Mouse (Mus musculus) embryo, embryonic 11 days (tissue): Measurements from ENCODE around the gene Chd9.

Experiments used
- DNase-seq: peaks from one replicate; pipeline ENCODE4 v3.0.0-alpha.2; 2015

Gene Chd9

DNA sequence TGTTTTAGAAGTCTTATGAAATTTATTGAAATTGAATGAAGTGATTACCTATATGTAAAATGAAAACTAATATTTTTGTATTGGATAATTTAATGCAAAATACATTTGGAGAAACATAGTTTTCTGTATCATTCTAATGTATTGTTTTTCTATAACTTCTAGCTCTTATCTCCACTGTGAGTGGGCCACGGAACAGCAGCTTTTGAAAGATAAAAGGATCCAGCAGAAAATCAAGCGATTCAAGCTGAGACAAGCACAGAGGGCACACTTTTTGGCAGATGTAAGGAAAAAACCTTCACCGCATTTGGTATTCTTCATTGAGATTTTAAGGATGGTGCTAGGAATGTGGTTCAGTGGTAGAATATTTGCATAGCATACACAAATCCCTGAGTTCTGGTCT lies 150.6 kb downstream of the Chd9 start:
- DNase-seq = no peak

DNA sequence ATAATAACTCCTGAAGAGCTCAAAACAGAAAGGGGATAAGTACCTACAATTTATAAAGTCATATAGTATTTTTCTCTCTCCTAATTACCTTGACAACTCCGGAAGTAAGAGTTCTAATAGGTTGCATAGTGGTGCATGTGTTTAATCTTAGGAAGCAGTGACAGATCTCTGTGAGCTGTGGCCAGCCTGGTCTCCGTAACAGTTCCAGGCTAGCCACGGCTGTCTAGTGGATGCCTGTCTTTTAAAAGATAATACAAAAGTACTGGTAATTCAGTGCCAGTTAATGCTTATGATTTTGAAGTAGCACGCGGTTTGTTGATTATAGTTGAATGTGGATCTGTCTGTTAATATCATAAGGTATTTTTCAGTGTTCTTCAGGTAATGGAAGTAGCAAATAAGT lies 151.1 kb downstream of the Chd9 start:
- no peak for DNase-seq

DNA sequence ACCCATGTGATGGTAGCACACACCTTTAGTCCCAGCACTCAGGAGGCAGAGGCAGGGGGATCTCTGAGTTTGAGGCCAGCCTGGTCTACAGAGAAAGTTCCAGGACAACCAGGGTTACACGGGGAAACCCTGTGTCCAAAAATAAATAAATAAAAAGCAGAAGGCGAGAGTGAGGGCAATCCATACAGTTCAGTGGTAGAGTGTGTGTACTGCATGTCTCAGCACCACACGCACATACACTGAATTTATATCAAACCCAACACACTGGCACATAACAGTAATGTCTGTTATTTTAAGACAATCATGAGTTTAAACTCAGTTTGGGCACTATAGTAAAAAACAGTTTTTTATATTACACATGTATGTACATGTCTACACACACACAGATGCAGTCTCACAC lies 153.9 kb downstream of the Chd9 start:
- no peak for DNase-seq

DNA sequence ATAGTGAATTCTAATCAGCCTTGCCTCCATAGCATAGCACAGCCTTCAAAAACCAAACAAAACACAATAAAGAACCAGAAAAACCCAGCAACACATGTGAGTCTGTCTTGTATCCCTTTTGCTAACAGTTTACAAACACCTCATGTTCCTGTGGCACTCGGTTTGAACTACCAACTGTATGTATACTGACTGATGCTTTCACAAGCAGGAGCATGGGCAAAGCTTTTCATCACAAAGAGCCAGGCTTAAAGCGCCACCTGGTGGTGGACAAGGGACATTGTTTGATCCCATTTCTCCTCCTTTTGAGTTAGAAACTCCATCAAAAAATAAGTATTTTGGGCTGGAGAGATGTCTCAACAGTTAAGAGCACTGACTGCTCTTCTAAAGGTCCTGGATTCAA lies 191.6 kb downstream of the Chd9 start:
- peak; percentile 81 for DNase-seq

DNA sequence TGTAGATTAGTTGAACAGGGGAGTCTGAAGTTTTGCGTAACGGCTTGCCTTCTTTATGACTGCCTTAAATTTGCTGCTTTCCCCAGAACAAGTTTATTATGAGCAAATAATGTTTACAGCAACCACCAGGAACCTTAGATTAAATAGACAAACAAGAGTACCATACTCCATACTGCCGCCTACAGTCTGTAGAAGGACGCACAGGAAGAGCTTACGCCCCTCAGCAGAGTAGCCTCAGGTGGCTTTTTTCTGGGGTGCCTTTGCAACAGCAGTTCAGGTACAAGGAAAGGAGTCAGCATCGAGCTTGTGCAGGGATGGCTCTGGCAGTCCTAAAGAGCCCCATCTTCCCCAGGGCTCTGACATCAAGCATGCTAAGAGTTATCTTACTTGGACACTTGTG lies 206.3 kb downstream of the Chd9 start:
- no peak for DNase-seq

DNA sequence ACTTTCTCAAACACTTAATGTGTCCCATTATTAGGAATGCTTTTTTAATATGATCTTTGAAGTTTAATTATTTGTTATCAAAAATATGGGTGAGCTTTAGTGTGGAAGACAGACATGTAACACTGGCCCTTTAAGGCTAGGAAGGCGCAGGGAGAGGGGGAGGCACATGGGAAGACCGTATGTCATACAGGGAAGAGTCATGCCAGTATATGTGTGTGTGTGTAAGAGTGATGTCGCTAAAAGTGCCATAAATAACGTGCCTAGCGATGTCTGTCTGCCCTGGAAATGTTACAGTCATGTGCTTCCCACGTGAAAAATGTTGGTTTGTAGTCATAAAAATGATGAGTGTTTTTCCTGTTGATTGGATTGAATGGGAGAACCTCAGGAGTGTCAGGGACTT lies 208.8 kb downstream of the Chd9 start:
- no peak for DNase-seq

DNA sequence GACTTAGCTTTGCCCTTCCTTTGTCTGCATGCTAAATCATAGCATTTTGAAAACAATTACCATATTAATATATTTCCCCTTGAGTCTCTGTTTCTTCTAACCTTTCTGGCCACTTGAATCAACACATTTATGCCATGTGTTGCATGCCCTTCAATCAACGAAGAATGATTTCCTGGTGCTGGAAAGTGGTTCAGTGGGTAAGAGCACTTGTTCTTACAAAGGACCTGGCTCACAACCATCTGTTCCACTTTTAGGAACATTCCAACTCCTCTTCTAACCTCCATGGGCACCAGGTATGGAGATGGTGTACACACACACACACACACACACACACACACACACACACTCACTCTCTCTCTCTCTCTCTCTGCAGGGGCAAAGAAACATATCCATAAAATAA lies 210.5 kb downstream of the Chd9 start:
- no peak for DNase-seq

DNA sequence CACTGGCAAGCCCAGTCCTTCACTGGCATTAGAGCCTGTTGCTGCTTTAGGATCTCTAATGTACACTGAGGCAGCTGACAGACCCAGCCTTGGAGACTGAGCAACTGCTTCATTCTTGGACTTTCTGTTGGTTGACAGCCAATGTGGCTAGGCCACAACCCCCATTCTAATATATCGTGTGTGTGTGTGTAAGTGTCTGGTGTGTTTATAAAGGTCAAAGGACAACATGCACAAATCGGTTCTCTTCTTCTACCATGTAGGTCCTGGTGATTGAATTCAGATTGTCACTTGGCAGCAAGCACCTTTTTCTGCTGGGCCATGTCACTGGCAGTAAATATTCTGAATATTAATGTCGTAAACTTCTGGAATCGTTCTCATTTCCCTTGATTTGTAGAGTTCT lies 218.2 kb downstream of the Chd9 start:
- DNase-seq = no peak

DNA sequence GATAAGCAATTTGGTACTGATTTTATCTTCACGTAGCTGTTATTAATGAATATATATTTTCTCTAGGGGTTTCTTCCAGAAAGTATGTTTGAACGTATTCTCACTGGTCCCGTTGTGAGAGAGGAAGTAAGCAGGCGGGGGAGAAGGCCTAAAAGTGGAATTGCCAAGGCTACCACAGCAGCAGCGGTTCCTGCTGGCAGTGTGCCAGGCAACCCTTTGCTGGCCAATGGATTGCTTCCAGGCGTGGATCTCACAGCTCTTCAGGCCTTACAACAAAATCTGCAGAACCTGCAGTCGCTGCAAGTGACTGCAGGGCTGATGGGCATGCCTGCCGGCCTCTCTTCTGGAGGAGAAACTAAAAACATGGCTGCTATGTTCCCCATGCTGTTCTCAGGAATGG lies 222.9 kb downstream of the Chd9 start:
- DNase-seq = peak; percentile 29

DNA sequence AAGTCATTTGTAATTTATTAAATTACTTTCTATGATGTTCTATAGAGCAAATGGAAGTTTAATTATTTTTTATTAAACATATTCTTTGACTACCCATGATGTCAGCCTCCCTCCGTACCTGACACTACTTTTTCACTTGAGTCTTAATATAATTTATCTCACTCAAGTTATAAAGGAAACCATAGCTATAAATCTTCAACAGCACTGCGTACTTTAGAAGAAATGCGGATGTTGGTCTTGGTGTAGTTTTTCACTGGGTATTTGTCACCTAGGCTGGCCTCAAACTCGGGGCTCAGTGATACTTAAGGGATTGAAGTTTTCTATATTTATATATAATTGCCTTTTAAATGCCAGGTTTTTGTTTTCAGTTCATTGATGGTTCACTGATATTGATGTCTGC lies 226.3 kb downstream of the Chd9 start:
- no peak for DNase-seq

DNA sequence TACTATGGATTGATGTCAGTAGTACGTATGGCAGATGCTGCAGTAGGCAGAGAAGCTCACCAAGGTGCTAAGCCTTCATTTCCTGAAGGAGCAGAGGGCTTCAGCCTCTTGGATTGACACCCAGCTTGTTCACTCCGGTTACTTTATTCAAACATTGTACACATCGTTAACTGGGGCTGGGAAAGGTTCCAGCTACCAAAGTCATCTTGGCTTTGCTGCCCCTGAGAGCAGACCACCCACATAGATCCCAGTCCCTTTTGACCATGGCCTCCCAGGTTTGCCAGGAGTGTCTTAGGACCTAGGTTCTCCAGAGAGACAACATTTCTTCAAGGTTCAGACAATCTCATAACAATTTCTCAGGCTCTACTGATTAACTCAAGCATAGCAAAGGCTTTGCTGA lies 228.7 kb downstream of the Chd9 start:
- no peak for DNase-seq

DNA sequence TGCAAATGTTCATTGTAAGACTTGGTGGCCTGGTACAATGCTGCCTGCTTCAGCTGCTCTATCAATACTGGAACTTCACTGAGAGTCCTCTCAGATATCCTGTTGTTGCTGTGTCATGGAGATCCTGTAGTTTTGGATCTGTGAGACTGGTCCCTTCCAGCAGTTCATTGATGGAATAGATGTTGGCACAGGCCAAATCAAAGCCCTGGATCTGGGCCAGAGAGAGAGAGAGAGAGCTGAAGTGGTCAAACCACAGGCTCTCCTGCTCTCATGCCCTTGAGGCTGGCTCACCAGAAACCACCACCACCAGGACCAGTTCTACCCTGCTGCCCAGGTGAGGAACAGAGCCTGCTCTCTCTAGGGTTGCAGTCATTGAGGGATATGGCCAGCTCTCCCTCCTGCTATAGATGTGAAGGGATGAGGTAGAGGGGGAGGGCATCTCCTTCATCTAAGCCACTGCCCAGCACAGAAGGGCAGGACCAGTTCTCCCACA lies 231.0 kb downstream of the Chd9 start:
- DNase-seq = no peak

DNA sequence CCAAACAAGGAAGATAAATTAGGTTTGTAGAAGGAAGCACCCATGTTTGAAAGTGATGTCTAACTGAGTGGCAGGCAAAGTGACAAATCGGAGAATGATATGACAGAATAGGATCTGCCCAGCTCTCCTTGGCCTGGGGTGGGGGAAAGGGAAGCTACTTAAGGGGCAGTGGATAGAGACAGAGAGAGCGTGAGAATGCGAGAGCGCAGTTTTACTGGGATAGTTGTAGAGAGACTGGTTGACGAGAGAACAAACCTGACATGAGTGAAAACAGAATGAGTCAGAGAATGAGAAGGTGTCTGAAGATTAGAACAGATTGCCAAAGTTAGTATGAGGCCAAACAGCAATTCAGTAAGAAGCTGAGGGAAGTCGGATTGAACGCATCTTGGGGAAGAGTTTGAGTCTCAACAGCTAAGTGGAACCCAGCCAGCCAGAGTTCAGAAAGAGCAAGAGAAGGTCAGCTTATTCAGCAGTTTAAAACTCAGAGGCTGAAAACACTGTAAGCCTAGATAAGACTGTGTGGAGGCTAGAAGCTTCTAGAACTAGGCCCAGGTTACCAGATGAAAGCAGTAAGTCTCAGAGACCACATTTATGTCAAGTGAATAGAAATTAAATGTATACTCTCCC lies 231.8 kb downstream of the Chd9 start:
- no peak for DNase-seq

DNA sequence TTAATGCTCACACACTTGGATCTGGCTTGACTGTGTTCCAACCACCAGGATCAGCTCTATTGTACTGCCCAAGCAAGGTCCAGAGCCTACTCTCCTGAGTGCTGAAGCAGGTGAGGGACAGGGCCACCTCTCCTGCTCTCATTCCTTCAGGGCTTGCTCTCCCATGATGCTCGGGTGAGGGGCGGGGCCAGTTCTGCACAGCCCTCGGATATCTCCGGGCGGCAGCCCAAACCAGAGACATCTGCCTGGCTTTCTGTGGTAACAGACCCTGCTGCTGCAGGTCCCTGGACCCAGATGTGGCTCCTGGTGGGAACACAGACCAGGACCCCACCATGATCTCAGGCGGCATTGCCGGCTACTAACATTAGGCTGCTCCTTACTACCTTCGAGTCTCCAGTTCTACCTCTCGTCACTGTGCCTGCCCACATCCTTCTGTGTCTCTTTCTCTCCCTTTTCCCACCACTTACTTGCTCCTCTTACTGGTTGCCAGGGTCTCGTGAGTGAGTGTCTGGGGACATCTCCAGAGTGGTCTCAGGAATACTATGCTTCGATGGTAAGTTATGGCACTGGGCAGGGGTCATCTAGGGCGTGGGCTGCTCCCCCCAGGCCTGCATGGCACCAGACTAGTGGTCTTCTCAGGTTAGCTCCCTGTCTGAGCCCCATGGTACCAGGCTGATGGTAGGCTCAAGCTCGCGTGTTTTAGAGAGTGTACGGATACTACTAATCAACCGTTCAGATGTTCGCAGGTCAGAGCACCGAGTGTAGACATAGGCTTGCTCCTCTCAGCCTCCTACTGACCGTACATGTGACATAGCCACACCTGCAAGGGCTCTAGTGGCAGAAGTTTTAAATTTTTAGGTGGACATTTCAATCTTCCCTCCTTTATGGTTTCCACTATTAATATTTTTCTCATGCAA lies 232.7 kb downstream of the Chd9 start:
- no peak for DNase-seq

DNA sequence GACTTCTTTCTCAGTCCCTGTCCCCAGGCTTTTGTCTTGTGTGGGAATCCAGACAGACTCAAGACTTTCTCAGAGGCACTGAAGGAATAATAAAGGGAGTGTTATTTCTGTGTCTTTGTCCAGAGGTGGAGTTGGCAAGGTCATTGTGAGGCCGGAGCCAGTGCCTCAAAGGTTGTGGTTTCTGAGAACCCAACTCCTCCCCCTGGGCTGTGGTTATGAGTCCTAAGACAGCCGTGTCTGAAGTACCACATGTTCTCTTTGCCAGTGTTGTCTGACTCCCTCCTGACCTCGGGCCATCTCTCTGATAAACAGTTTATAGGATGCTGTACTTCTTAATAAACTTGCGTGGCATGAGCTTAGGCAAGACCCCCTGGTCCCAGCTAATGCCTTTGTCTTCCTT lies 237.0 kb downstream of the Chd9 start:
- no peak for DNase-seq

DNA sequence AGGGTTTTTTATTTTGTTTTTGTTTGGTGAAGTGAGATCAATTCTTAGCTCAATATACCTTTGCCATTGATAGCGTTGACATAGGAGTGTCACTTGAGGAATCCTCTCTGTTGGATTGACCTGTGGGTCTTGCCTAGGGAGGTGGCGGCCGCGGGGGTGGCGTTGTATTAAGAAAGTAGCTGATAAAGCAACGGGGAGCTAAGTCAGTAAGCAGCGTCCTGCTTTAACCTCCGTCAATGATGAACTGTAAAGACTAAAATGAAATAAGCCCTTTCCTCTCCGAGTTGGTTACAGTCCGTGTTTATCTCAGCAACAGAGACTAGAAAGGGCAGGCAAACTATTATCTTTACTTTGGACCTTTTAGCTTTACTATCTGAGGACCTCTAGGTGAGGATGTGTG lies 241.3 kb downstream of the Chd9 start:
- DNase-seq = no peak

DNA sequence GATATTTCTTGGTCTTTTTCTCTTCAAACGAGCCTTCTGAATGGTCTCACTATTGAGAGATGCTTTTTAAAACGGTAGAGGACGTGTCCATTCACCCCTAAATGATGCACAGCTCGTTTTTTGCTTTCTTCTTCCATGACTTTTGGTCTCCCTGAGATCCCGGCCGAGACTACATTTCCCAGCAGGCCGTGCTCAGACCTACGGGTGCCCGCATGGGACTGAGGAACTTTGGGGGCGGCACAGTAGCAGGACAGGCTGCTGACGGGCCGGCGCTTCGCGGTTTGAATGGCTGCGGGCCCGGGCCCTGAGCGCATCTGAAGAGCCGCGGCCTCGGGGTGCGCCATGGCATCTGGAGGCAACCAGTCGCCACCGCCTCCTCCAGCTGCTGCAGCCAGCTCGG lies 241.7 kb downstream of the Chd9 start, which contains the start of gene Rbl2:
Gene Rbl2 (plus strand): TSS at position 224 of the 400 bp plus-strand sequence.
- peak; percentile 96 for DNase-seq

DNA sequence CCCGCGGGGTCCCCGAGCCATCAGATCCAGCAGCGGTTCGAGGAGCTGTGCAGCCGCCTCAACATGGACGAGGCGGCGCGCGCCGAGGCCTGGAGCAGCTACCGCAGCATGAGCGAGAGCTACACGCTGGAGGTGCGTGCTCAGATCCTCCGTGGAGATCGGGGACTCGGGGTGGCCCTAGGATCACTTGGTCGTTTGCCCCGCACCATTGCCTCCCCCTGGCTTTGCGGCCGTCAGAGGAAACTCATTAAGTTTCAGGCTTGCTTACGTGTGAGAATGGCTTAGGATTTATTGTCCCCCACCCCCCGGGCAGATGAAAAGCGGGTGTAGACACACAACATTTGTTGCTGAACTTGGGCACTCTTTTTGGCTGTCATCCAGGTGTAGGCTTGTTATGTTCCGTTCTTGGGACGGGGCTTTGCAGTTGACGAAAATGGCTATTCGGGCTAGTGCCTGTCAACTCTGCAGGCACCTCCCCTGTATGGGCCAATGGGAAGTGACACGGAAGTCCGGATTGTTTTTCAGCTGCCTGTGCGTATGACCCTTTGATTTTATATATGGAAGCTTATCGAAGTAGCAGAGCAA lies 242.2 kb downstream of the Chd9 start:
- peak; percentile 75 for DNase-seq

DNA sequence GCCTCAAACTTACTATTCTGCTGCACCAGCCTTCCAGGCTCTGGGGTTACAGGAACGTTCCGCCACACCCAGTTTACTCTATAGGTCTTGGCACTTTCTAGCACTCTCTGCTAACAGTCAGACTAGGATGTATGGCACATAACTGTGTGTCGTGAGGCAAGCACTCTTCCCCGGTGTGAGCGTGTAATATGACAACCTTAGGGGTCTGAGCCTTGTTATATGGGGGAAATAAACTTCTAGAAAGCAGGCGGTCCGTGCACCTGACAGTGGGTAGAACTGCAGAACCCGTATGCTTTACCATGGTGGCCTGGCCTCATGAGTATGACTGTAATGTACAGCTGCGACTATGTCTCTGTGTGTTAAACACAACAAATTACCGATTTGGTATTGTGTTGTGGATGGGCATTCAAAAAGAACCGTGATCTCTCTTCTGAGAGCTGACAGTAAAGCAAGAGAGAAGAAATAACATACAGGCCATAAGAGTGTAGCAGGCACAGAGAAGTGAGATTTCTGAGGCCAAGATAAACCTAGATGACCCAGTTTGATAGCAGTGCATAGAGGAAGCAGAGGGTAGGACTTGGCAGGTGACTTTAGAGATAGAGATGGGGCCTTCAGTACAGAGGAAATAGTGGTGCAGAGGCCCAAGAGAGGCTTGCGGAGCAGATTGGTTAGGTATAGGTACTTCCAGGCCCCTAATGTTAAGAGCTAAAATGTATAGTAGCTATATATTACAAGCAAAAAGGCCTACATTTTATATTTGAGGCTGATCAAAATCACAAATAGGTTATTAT lies 249.1 kb downstream of the Chd9 start:
- no peak for DNase-seq

DNA sequence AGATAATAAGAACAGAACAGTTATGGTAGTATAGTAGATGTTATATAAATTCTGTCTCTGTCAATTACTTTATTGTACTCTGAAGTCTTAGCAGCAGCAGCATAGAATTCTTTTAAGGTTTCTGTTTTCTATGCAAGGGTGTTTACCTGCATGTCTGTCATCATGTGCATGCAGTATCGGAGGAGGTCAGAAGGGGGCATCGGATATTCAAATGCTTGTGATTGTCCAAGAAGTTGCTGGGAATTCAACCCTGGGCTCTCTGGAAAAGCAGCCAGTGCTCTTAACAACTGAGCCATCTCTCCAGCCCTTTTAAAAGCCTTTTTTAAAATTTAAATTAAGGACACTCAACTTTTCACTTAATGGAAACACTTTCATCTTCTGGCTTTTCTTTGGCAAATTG lies 251.5 kb downstream of the Chd9 start:
- DNase-seq = no peak

DNA sequence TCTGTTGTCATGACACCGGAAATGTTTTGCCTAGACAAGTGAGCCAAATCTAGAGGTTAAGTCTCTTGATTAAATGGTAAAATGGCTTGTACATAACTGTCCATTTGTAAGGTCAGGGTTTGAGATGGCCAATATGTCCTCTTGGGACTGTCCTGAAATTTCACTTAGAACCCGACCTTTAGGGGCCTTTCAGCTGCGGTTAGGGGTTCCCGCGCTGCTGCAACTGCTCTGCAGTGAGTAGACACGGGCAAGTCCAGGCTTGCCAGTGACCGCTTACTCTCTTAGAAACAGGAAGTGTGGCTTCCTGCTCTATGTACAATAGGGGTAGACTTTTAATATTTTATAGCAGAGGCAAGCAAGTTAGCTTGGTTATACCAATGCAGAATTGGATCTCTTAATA lies 253.8 kb downstream of the Chd9 start:
- DNase-seq = no peak

DNA sequence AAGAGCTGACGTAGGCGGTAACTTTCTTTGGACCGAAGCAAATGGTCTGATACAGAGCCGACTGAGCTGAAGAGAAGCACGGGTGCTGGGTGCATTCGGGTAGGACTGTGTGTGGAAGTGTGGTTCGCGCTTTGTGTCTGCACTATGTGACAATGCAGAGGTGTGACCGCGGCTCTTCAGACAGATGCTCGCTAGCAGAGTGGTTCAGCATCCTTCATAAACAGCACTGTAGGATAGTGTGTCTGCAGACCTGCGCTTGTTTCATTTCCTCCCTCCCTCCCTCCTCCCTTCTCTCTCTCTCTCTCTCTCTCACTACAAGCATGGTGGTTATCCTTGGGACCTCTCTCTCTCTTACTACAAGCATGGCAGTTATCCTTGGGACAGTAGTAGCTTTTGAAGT lies 254.3 kb downstream of the Chd9 start:
- DNase-seq = no peak

DNA sequence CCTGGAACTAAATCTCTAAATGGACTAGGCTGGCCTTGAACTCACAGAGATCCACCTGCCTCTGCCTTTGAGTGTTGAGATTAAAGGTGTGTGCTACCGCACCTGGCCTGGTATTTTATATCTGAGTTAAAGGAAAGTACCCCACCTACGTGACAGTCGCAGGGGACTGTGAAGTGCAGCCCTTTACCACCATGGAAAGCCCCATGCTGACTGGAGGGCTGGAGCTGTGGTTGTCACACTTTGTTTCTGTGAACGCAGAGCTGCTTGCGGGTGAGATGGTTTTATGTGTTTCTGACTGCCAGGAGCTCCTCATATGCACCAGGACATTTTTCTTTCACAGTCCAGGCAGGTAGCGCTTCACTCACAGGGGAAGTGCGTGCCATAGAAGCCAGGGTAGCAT lies 260.3 kb downstream of the Chd9 start:
- no peak for DNase-seq
